Mouse (Mus musculus) hindbrain, embryonic 15.5 days (tissue): Measurements from ENCODE around the gene Ltbr. TPM values are rescaled to one million over a fixed set of nuclear protein-coding genes. Genes with fewer than 3 reads are reported as not detected.

Experiments used
- ATAC-seq: fragments of 200-750 bp; cut with Nextera tagmentation; 2 replicates; pipeline ENCODE4 v1.8.0; 2017; ENCODE audit warnings: low read depth, moderate number of reproducible peaks, moderate TSS enrichment; ENCODE audit not compliant: low FRiP score
- H3K27ac ChIP-seq: fragments of 300-500 bp; sonication (generic); replicated peaks from 2 replicates; pipeline ENCODE4 v1.5.1; 2015; ENCODE audit warnings: mild to moderate bottlenecking, inconsistent platforms
- H3K27me3 ChIP-seq: fragments of 300-500 bp; sonication (generic); 2 replicates; pipeline ENCODE4 v1.6.1; 2015; ENCODE audit warnings: control low read depth, inconsistent platforms
- H3K36me3 ChIP-seq: fragments of 300-500 bp; sonication (generic); 2 replicates; pipeline ENCODE4 v1.6.1; 2015; ENCODE audit warnings: control low read depth, inconsistent platforms
- H3K4me1 ChIP-seq: fragments of 300-500 bp; sonication (generic); replicated peaks from 2 replicates; pipeline ENCODE4 v1.6.1; 2015; ENCODE audit warnings: control low read depth, inconsistent platforms
- H3K4me2 ChIP-seq: fragments of 300-500 bp; sonication (generic); 2 replicates; pipeline ENCODE4 v1.6.1; 2015; ENCODE audit warnings: moderate library complexity, mild to moderate bottlenecking, inconsistent platforms
- H3K4me3 ChIP-seq: fragments of 300-500 bp; sonication (generic); 2 replicates; pipeline ENCODE4 v1.5.1; 2015; ENCODE audit warnings: mild to moderate bottlenecking, inconsistent platforms
- H3K9ac ChIP-seq: fragments of 300-500 bp; sonication (generic); 2 replicates; pipeline ENCODE4 v1.6.1; 2015; ENCODE audit warnings: inconsistent platforms
- H3K9me3 ChIP-seq: fragments of 300-500 bp; sonication (generic); 2 replicates; pipeline ENCODE4 v1.6.1; 2016; ENCODE audit warnings: control low read depth, inconsistent platforms
- WGBS: fragments of 180-500 bp; shearing (Covaris S2); methylation state at CpG from one replicate; pipeline ENCODE4 v1.1.7; 2015; 5-methylcytosine and 5-hydroxymethylcytosine counted together
- polyA plus RNA-seq: library from polyadenylated mRNA; unstranded; fragments of >200 nt; fragmentation: Nextera tagmentation; extraction: Ambion mirVana; gene quantifications from 2 replicates; pipeline ENCODE4 v1.2.1, GENCODE M21; 2015

The Ltbr gene
- polyA plus RNA-seq, 1 experiment from 2014 or later, result 15.6 TPM

- Histone ChIP-seq H3K36me3 (no peaks in the 10 kb centered on the region), H3K27ac (no peak overlapping the region), H3K4me2 (no peak overlapping the region), H3K4me1 (no peaks in the 10 kb centered on the region), H3K9ac (no peak overlapping the region), H3K27me3 (no peaks in the 10 kb centered on the region), H3K9me3 (no peaks in the 10 kb centered on the region), H3K4me3 (no peak overlapping the region)
- no peak for ATAC-seq
- WGBS, result 53% methylated on average over 3 of the region's 3 CpGs
These were observed 28.5 kb upstream of the Ltbr start for GRCm38 (mm10) chr6:125342198-125342597.

- no peaks in the 10 kb centered on the region for H3K9me3 ChIP-seq
- no peak overlapping the region for H3K4me2 ChIP-seq
- H3K4me3 ChIP-seq, result no peak overlapping the region
- H3K36me3 ChIP-seq, result no peaks in the 10 kb centered on the region
- no peaks in the 10 kb centered on the region for H3K27me3 ChIP-seq
- WGBS, result 82% methylated on average over 5 of the region's 5 CpGs
- H3K27ac ChIP-seq, result no peak overlapping the region
- H3K9ac ChIP-seq, result no peak overlapping the region
- H3K4me1 ChIP-seq, result no peaks in the 10 kb centered on the region
- peak; percentile 15; the same call in 1 of the 2 replicates for ATAC-seq
These were observed 26.6 kb upstream of the Ltbr start for GRCm38 (mm10) chr6:125340244-125340643.

GRCm38 (mm10) chr6:125338791-125339660, 25.3 kb upstream of the Ltbr start:
- no peak overlapping the region for H3K9ac ChIP-seq
- H3K9me3 ChIP-seq, result no peaks in the 10 kb centered on the region
- no peaks in the 10 kb centered on the region for H3K4me1 ChIP-seq
- ATAC-seq, result no peak
- H3K27ac ChIP-seq, result no peak overlapping the region
- no peak overlapping the region for H3K4me3 ChIP-seq
- WGBS, result 70% methylated on average over 9 of the region's 9 CpGs
- H3K27me3 ChIP-seq, result no peaks in the 10 kb centered on the region
- no peak overlapping the region for H3K4me2 ChIP-seq
- no peaks in the 10 kb centered on the region for H3K36me3 ChIP-seq

GRCm38 (mm10) chr6:125334356-125334755, 20.7 kb upstream of the Ltbr start:
- ATAC-seq, result no peak
- 69% methylated on average over 2 of the region's 2 CpGs for WGBS
- H3K4me2 ChIP-seq, result no peak overlapping the region
- H3K9me3 ChIP-seq, result no peaks in the 10 kb centered on the region
- no peak overlapping the region for H3K4me3 ChIP-seq
- no peaks in the 10 kb centered on the region for H3K36me3 ChIP-seq
- H3K4me1 ChIP-seq, result 0 out of 2 replicates have a peak, but pooled peaks cover 3% of the 10 kb centered on the region
- H3K9ac ChIP-seq, result no peak overlapping the region
- no peaks in the 10 kb centered on the region for H3K27me3 ChIP-seq
- H3K27ac ChIP-seq, result no peak overlapping the region

GRCm38 (mm10) chr6:125333112-125333899, 19.6 kb upstream of the Ltbr start:
- WGBS, result 85% methylated on average over 14 of the region's 14 CpGs
- no peak overlapping the region for H3K4me3 ChIP-seq
- no peak overlapping the region for H3K27ac ChIP-seq
- ATAC-seq, result no peak
- H3K36me3 ChIP-seq, result no peaks in the 10 kb centered on the region
- H3K9me3 ChIP-seq, result no peaks in the 10 kb centered on the region
- no peaks in the 10 kb centered on the region for H3K27me3 ChIP-seq
- H3K9ac ChIP-seq, result no peak overlapping the region
- H3K4me2 ChIP-seq, result no peak overlapping the region
- H3K4me1 ChIP-seq, result 0 out of 2 replicates have a peak, but pooled peaks cover 3% of the 10 kb centered on the region

GRCm38 (mm10) chr6:125330626-125331326, 17.1 kb upstream of the Ltbr start:
- Histone ChIP-seq H3K27me3 (no peaks in the 10 kb centered on the region), H3K9me3 (no peaks in the 10 kb centered on the region), H3K4me3 (peak overlapping the region; percentile 48), H3K9ac (peak overlapping the region; percentile 50), H3K4me2 (peak overlapping the region; percentile 82), H3K27ac (no peak overlapping the region), H3K36me3 (no peaks in the 10 kb centered on the region), H3K4me1 (0 out of 2 replicates have a peak, but pooled peaks cover 3% of the 10 kb centered on the region)
- ATAC-seq, result peak; percentile 89
- WGBS, result 1% methylated on average over 39 of the region's 39 CpGs

GRCm38 (mm10) chr6:125328243-125328642, 14.6 kb upstream of the Ltbr start:
- Histone ChIP-seq H3K27ac (no peak overlapping the region), H3K36me3 (no peaks in the 10 kb centered on the region), H3K9me3 (no peaks in the 10 kb centered on the region), H3K4me3 (no peak overlapping the region), H3K9ac (no peak overlapping the region), H3K4me1 (0 out of 2 replicates have a peak, but pooled peaks cover 3% of the 10 kb centered on the region), H3K27me3 (no peaks in the 10 kb centered on the region), H3K4me2 (no peak overlapping the region)
- ATAC-seq, result no peak
- WGBS, result 87% methylated on average over 5 of the region's 5 CpGs

DNA sequence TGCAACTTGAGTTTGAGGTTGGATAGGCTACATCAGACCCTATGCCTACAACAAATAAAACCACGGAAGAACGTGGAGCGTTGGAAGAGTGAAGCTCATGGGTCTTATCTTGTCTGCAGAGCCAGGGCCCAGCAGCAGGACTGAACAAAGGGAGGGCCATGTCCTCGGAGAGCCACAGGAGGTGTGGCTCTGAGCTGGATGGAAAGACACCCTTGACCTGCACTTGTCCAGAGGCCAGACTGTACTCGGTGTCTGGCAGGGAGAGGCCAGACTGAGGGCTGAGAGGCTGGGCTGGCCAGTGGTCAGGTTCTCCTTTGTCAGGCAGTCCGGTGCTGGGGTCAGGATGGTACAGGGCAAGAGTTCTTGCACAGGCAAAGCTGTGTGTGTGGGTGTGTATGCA, 11.7 kb upstream of the Ltbr start:
- peaks cover 24% of the 10 kb centered on the region for H3K27me3 ChIP-seq
- H3K4me2 ChIP-seq, result no peak overlapping the region
- H3K36me3 ChIP-seq, result no peaks in the 10 kb centered on the region
- H3K9me3 ChIP-seq, result no peaks in the 10 kb centered on the region
- H3K27ac ChIP-seq, result no peak overlapping the region
- H3K4me3 ChIP-seq, result no peak overlapping the region
- WGBS, result 66% methylated on average over 6 of the region's 6 CpGs
- no peak for ATAC-seq
- no peak overlapping the region for H3K9ac ChIP-seq
- H3K4me1 ChIP-seq, result peaks cover 7% of the 10 kb centered on the region; the same call in 1 of the 2 replicates

- no peak overlapping the region for H3K4me2 ChIP-seq
- no peak overlapping the region for H3K27ac ChIP-seq
- H3K9ac ChIP-seq, result no peak overlapping the region
- peaks cover 7% of the 10 kb centered on the region; the same call in 1 of the 2 replicates for H3K4me1 ChIP-seq
- peaks cover 29% of the 10 kb centered on the region for H3K27me3 ChIP-seq
- 69% methylated on average over 6 of the region's 6 CpGs for WGBS
- ATAC-seq, result no peak
- no peaks in the 10 kb centered on the region for H3K9me3 ChIP-seq
- H3K36me3 ChIP-seq, result no peaks in the 10 kb centered on the region
- H3K4me3 ChIP-seq, result no peak overlapping the region
These were observed 9.9 kb upstream of the Ltbr start for GRCm38 (mm10) chr6:125323547-125323946.

GRCm38 (mm10) chr6:125322794-125323193, 9.1 kb upstream of the Ltbr start:
- 53% methylated on average over 13 of the region's 13 CpGs for WGBS
- H3K27me3 ChIP-seq, result peaks cover 29% of the 10 kb centered on the region

DNA sequence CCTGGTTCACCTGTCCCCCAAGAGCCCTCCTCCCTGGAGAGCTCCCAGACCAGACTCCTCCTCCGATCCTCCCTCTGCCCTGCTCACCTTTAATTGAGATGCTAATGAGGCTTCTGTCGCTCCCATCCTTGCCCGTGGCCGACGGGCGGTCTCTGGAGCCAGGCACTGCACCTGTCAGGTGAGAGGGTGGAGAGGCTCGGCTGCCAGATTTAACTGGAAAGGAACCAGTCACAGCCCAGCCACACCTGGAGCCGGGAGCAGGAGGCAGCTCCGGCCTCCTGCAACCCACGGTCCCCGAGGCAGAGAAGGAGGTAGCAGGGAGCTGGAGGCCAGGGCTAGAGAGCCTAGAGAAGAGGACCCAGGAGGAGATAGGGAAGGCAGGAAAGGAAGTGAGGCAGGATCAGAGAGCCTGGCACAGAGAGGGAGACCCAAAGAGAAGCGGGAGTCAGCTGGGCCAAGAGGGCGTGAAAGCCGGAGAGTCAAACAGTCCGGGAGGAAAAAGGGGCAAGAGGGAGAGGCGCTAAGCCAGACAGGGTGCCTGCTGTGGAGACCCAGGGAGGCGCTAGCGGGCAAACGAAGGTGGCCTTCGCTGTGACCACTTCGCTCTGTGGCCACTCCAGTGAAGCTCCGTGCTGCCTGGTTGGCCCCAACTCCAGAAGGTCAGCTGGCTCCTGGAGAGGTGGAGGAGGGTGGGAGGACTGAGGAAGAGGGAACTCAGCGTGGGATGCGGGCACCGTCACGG, 7.6 kb upstream of the Ltbr start:
- Histone ChIP-seq H3K27me3 (peaks cover 29% of the 10 kb centered on the region), H3K4me3 (no peak overlapping the region), H3K9ac (no peak overlapping the region), H3K4me1 (peaks cover 7% of the 10 kb centered on the region; the same call in 1 of the 2 replicates), H3K36me3 (no peaks in the 10 kb centered on the region), H3K9me3 (no peaks in the 10 kb centered on the region), H3K27ac (no peak overlapping the region), H3K4me2 (no peak overlapping the region)
- WGBS, result 9% methylated on average over 26 of the region's 26 CpGs
- no peak for ATAC-seq

More at GRCm38 (mm10) chr6:125322794-125323193, 9.1 kb upstream of the Ltbr start:
- H3K4me1 ChIP-seq, result peaks cover 7% of the 10 kb centered on the region; the same call in 1 of the 2 replicates
- no peaks in the 10 kb centered on the region for H3K36me3 ChIP-seq
- no peak overlapping the region for H3K27ac ChIP-seq
- no peak overlapping the region for H3K4me3 ChIP-seq
- no peak for ATAC-seq
- H3K9me3 ChIP-seq, result no peaks in the 10 kb centered on the region
- no peak overlapping the region for H3K9ac ChIP-seq
- no peak overlapping the region for H3K4me2 ChIP-seq
